Mouse (Mus musculus): Measurements from ENCODE around the gene Fntb. TPM values are rescaled to one million over a fixed set of nuclear protein-coding genes. Genes with fewer than 3 reads are reported as not detected.

Fntb gene
- polyA plus RNA-seq, 1 experiment from 2014 or later = 42.3 TPM

GRCm38 (mm10) chr12:76883824-76884223, 118.4 kb downstream of the Fntb start:
- Histone ChIP-seq H3K4me2 (replicated peaks; ENCODE audit: low read depth, low read length) (no peak overlapping the region), H3K27ac (ENCODE audit: low read depth, low read length) (no peak overlapping the region), H3K27me3 (ENCODE audit: control insufficient read depth, insufficient read depth, low read length) (no peaks in the 10 kb centered on the region), H3K9ac (ENCODE audit: low read depth, low read length) (no peak overlapping the region), H3K4me1 (ENCODE audit: control insufficient read depth, insufficient read depth, low read length) (peaks cover 3% of the 10 kb centered on the region; the same call in 1 of the 2 replicates), H3K4me3 (ENCODE audit: low read length) (no peak overlapping the region), H3K36me3 (ENCODE audit: control insufficient read depth, insufficient read depth, low read length) (no peaks in the 10 kb centered on the region; the same call in 1 of the 2 replicates), H3K9me3 (ENCODE audit: control insufficient read depth, low read length) (no peaks in the 10 kb centered on the region)
- no peak for ATAC-seq (ENCODE audit: low FRiP score, low TSS enrichment)
- WGBS = 55% methylated on average over 9 of the region's 9 CpGs

- no peak overlapping the region for H3K4me2 ChIP-seq (replicated peaks; ENCODE audit: low read depth, low read length)
- no peaks in the 10 kb centered on the region; the same call in 1 of the 2 replicates for H3K36me3 ChIP-seq (ENCODE audit: control insufficient read depth, insufficient read depth, low read length)
- no peak overlapping the region for H3K4me3 ChIP-seq (ENCODE audit: low read length)
- 77% methylated on average over 4 of the region's 4 CpGs for WGBS
- no peak overlapping the region for H3K9ac ChIP-seq (ENCODE audit: low read depth, low read length)
- no peaks in the 10 kb centered on the region for H3K27me3 ChIP-seq (ENCODE audit: control insufficient read depth, insufficient read depth, low read length)
- ATAC-seq (ENCODE audit: low FRiP score, low TSS enrichment) = no peak
- H3K27ac ChIP-seq (ENCODE audit: low read depth, low read length) = no peak overlapping the region
- no peaks in the 10 kb centered on the region for H3K9me3 ChIP-seq (ENCODE audit: control insufficient read depth, low read length)
- H3K4me1 ChIP-seq (ENCODE audit: control insufficient read depth, insufficient read depth, low read length) = peaks cover 3% of the 10 kb centered on the region; the same call in 1 of the 2 replicates
These were observed 119.7 kb downstream of the Fntb start for GRCm38 (mm10) chr12:76885103-76885502.

GRCm38 (mm10) chr12:76886826-76887225, 121.4 kb downstream of the Fntb start:
- no peak overlapping the region for H3K27ac ChIP-seq (ENCODE audit: low read depth, low read length)
- no peak overlapping the region for H3K9ac ChIP-seq (ENCODE audit: low read depth, low read length)
- H3K4me2 ChIP-seq (replicated peaks; ENCODE audit: low read depth, low read length) = no peak overlapping the region
- no peak overlapping the region for H3K4me3 ChIP-seq (ENCODE audit: low read length)
- peaks cover 3% of the 10 kb centered on the region; the same call in 1 of the 2 replicates for H3K4me1 ChIP-seq (ENCODE audit: control insufficient read depth, insufficient read depth, low read length)
- no peaks in the 10 kb centered on the region for H3K9me3 ChIP-seq (ENCODE audit: control insufficient read depth, low read length)
- WGBS = 86% methylated on average over 7 of the region's 7 CpGs
- no peaks in the 10 kb centered on the region for H3K27me3 ChIP-seq (ENCODE audit: control insufficient read depth, insufficient read depth, low read length)
- ATAC-seq (ENCODE audit: low FRiP score, low TSS enrichment) = no peak
- H3K36me3 ChIP-seq (ENCODE audit: control insufficient read depth, insufficient read depth, low read length) = no peaks in the 10 kb centered on the region; the same call in 1 of the 2 replicates

GRCm38 (mm10) chr12:76887941-76888340, 122.6 kb downstream of the Fntb start:
- 94% methylated on average over 12 of the region's 12 CpGs for WGBS

GRCm38 (mm10) chr12:76889404-76890184, 124.2 kb downstream of the Fntb start:
- Histone ChIP-seq H3K4me2 (replicated peaks; ENCODE audit: low read depth, low read length) (no peak overlapping the region), H3K4me1 (ENCODE audit: control insufficient read depth, insufficient read depth, low read length) (no peaks in the 10 kb centered on the region), H3K36me3 (ENCODE audit: control insufficient read depth, insufficient read depth, low read length) (no peaks in the 10 kb centered on the region; the same call in 1 of the 2 replicates), H3K27me3 (ENCODE audit: control insufficient read depth, insufficient read depth, low read length) (no peaks in the 10 kb centered on the region), H3K9ac (ENCODE audit: low read depth, low read length) (no peak overlapping the region), H3K9me3 (ENCODE audit: control insufficient read depth, low read length) (no peaks in the 10 kb centered on the region), H3K27ac (ENCODE audit: low read depth, low read length) (no peak overlapping the region), H3K4me3 (ENCODE audit: low read length) (no peak overlapping the region)
- ATAC-seq (ENCODE audit: low FRiP score, low TSS enrichment) = no peak
- 87% methylated on average over 11 of the region's 11 CpGs for WGBS

More at GRCm38 (mm10) chr12:76887941-76888340, 122.6 kb downstream of the Fntb start:
- H3K9me3 ChIP-seq (ENCODE audit: control insufficient read depth, low read length) = no peaks in the 10 kb centered on the region
- peaks cover 3% of the 10 kb centered on the region; the same call in 1 of the 2 replicates for H3K4me1 ChIP-seq (ENCODE audit: control insufficient read depth, insufficient read depth, low read length)
- H3K36me3 ChIP-seq (ENCODE audit: control insufficient read depth, insufficient read depth, low read length) = no peaks in the 10 kb centered on the region; the same call in 1 of the 2 replicates
- H3K9ac ChIP-seq (ENCODE audit: low read depth, low read length) = no peak overlapping the region
- no peaks in the 10 kb centered on the region for H3K27me3 ChIP-seq (ENCODE audit: control insufficient read depth, insufficient read depth, low read length)
- no peak overlapping the region for H3K4me3 ChIP-seq (ENCODE audit: low read length)
- H3K4me2 ChIP-seq (replicated peaks; ENCODE audit: low read depth, low read length) = no peak overlapping the region
- ATAC-seq (ENCODE audit: low FRiP score, low TSS enrichment) = no peak
- H3K27ac ChIP-seq (ENCODE audit: low read depth, low read length) = no peak overlapping the region

- H3K27ac ChIP-seq (ENCODE audit: low read depth, low read length) = no peak overlapping the region
- no peaks in the 10 kb centered on the region for H3K27me3 ChIP-seq (ENCODE audit: control insufficient read depth, insufficient read depth, low read length)
- no peak overlapping the region for H3K4me3 ChIP-seq (ENCODE audit: low read length)
- H3K36me3 ChIP-seq (ENCODE audit: control insufficient read depth, insufficient read depth, low read length) = peaks cover 3% of the 10 kb centered on the region; the same call in 1 of the 2 replicates
- H3K9ac ChIP-seq (ENCODE audit: low read depth, low read length) = no peak overlapping the region
- H3K4me2 ChIP-seq (replicated peaks; ENCODE audit: low read depth, low read length) = no peak overlapping the region
- ATAC-seq (ENCODE audit: low FRiP score, low TSS enrichment) = peak; percentile 44; the same call in 1 of the 2 replicates
- 59% methylated on average over 3 of the region's 3 CpGs for WGBS
- no peaks in the 10 kb centered on the region for H3K9me3 ChIP-seq (ENCODE audit: control insufficient read depth, low read length)
- no peaks in the 10 kb centered on the region for H3K4me1 ChIP-seq (ENCODE audit: control insufficient read depth, insufficient read depth, low read length)
These were observed 125.8 kb downstream of the Fntb start for GRCm38 (mm10) chr12:76891160-76891559.

GRCm38 (mm10) chr12:76892910-76893695, 127.7 kb downstream of the Fntb start:
- no peak overlapping the region for H3K4me3 ChIP-seq (ENCODE audit: low read length)
- no peak for ATAC-seq (ENCODE audit: low FRiP score, low TSS enrichment)
- no peaks in the 10 kb centered on the region for H3K27me3 ChIP-seq (ENCODE audit: control insufficient read depth, insufficient read depth, low read length)
- no peak overlapping the region for H3K27ac ChIP-seq (ENCODE audit: low read depth, low read length)
- no peak overlapping the region for H3K9ac ChIP-seq (ENCODE audit: low read depth, low read length)
- H3K4me1 ChIP-seq (ENCODE audit: control insufficient read depth, insufficient read depth, low read length) = no peaks in the 10 kb centered on the region
- H3K36me3 ChIP-seq (ENCODE audit: control insufficient read depth, insufficient read depth, low read length) = peaks cover 7% of the 10 kb centered on the region; the same call in 1 of the 2 replicates
- no peaks in the 10 kb centered on the region for H3K9me3 ChIP-seq (ENCODE audit: control insufficient read depth, low read length)
- WGBS = 87% methylated on average over 16 of the region's 16 CpGs
- no peak overlapping the region for H3K4me2 ChIP-seq (replicated peaks; ENCODE audit: low read depth, low read length)

GRCm38 (mm10) chr12:76894792-76895559, 129.6 kb downstream of the Fntb start:
- Histone ChIP-seq H3K4me2 (replicated peaks; ENCODE audit: low read depth, low read length) (no peak overlapping the region), H3K4me1 (ENCODE audit: control insufficient read depth, insufficient read depth, low read length) (no peaks in the 10 kb centered on the region), H3K9ac (ENCODE audit: low read depth, low read length) (no peak overlapping the region), H3K36me3 (ENCODE audit: control insufficient read depth, insufficient read depth, low read length) (peaks cover 9% of the 10 kb centered on the region; the same call in 1 of the 2 replicates), H3K27me3 (ENCODE audit: control insufficient read depth, insufficient read depth, low read length) (no peaks in the 10 kb centered on the region), H3K4me3 (ENCODE audit: low read length) (no peak overlapping the region), H3K27ac (ENCODE audit: low read depth, low read length) (no peak overlapping the region), H3K9me3 (ENCODE audit: control insufficient read depth, low read length) (no peaks in the 10 kb centered on the region)
- no peak for ATAC-seq (ENCODE audit: low FRiP score, low TSS enrichment)
- 82% methylated on average over 10 of the region's 10 CpGs for WGBS
